Mouse (Mus musculus) small intestine, adult 2 months (tissue): ENCODE results near the gene Dapk1.
"Not testable (repeated sequence)": the region's sequence is repeated elsewhere in the genome, so short reads cannot be mapped to it uniquely, and the experiment has no call there.

Source experiments
- CTCF ChIP-seq: fragments of 200-500 bp; IDR thresholded peaks from 2 replicates; pipeline ENCODE4 v1.5.1; 2012; ENCODE audit warnings: low read depth, mild to moderate bottlenecking, control low read depth, inconsistent platforms, low read length, moderate library complexity, mixed read lengths; ENCODE audit not compliant: insufficient replicate concordance, insufficient read length; ENCODE audit errors: extremely low read depth
- POLR2A ChIP-seq: fragments of 200-500 bp; IDR thresholded peaks from 2 replicates; pipeline ENCODE4 v1.6.1; 2012; ENCODE audit warnings: low read depth, mild to moderate bottlenecking, control low read depth, inconsistent platforms, low read length, moderate library complexity

DNA sequence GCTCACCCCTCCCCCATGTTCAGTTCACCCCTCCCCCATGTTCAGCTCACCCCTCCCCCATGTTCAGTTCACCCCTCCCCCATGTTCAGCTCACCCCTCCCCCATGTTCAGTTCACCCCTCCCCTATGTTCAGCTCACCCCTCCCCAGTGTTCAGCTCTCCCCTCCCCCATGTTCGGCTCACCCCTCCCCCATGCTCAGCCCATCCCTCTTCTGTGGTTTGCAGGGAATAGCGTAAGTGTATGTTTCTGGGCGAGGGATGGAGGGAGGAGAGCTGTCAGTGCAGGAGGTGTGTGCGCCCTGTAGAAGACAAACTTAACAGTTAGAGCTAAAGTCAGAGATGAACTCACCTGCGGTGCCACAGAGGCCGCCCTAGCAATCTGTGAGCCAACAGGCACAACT lies 9.2 kb downstream of the Dapk1 start:
- not testable (repeated sequence) for TF ChIP-seq POLR2A, CTCF
